Mouse (Mus musculus): ENCODE measurements at regions not wholly inside any gene's neighbourhood (a gene's known extent, or its start where the extent isn't known, plus 50 kb on each side); places are given as distances from the start of the nearest gene placed in this dataset.

GRCm38 (mm10) chr15:24419186-24419585 is 994.4 kb downstream of the Basp1 start:
- dilution Hi-C loops (cut with MboI; ENCODE audit: extremely low pct_ligation_motif_present, extremely low pct_unique_long_range_greater_than_20kb, low sequenced_read_pairs) = no loop called here
- Histone ChIP-seq H3K4me3 (replicated peaks in 1 of 3; ENCODE audit: low read depth in 2 of 3, low read length in 2 of 3, poor library complexity in 1 of 3) (no peak overlapping the region), H3K27me3 (replicated peaks) (no peaks in the 10 kb centered on the region), H3K4me2 (ENCODE audit: insufficient read depth, low read depth, poor library complexity, severe bottlenecking) (no peak overlapping the region), H3K9me3 (replicated peaks; ENCODE audit: low read length) (peaks cover 32% of the 10 kb centered on the region), H3K27ac (ENCODE audit: insufficient read depth, low read depth) (no peak overlapping the region), H3K4me1 (ENCODE audit: control insufficient read depth in 1 of 2, insufficient read depth in 2 of 2) (no peaks in the 10 kb centered on the region), H3K9ac (ENCODE audit: insufficient read depth, low read depth) (no peak overlapping the region), H3K36me3 (replicated peaks in 1 of 2; ENCODE audit: control insufficient read depth in 1 of 2, insufficient read depth in 1 of 2, low read length in 1 of 2) (no peaks in the 10 kb centered on the region), H3K79me2 (replicated peaks; ENCODE audit: control insufficient read depth, extremely low read depth, insufficient read depth, poor library complexity, severe bottlenecking) (no peaks in the 10 kb centered on the region)
- DNase-seq (ENCODE audit: extremely low read depth) = no peak
- TF ChIP-seq ZC3H11A (IDR thresholded peaks at IDR 0.05; ENCODE audit: low read depth, low read length) (no peak), EP300 (IDR thresholded peaks at IDR 0.05; ENCODE audit: low read length) (no peak), POLR2A (IDR thresholded peaks at IDR 0.05; ENCODE audit: low read depth, low read length) (no peak)
- in situ Hi-C loops (cut with MboI; ENCODE audit: low pct_ligation_motif_present, low pct_unique_long_range_greater_than_20kb, low sequenced_read_pairs) = no loop called here

GRCm38 (mm10) chr15:24407691-24408090 is 1005.9 kb downstream of the Basp1 start:
- peaks cover 22% of the 10 kb centered on the region for H3K9me3 ChIP-seq (replicated peaks; ENCODE audit: low read length)
- no peak overlapping the region for H3K4me3 ChIP-seq (replicated peaks in 1 of 3; ENCODE audit: low read depth in 2 of 3, low read length in 2 of 3, poor library complexity in 1 of 3)
- no peak overlapping the region for H3K4me2 ChIP-seq (ENCODE audit: insufficient read depth, low read depth, poor library complexity, severe bottlenecking)
- H3K4me1 ChIP-seq (ENCODE audit: control insufficient read depth in 1 of 2, insufficient read depth in 2 of 2) = no peaks in the 10 kb centered on the region
- dilution Hi-C loops (cut with MboI; ENCODE audit: extremely low pct_ligation_motif_present, extremely low pct_unique_long_range_greater_than_20kb, low sequenced_read_pairs) (no loop called here), in situ Hi-C loops (cut with MboI; ENCODE audit: low pct_ligation_motif_present, low pct_unique_long_range_greater_than_20kb, low sequenced_read_pairs) (no loop called here)
- H3K79me2 ChIP-seq (replicated peaks; ENCODE audit: control insufficient read depth, extremely low read depth, insufficient read depth, poor library complexity, severe bottlenecking) = no peaks in the 10 kb centered on the region
- no peak for TF ChIP-seq MAFK (IDR thresholded peaks at IDR 0.05; ENCODE audit: insufficient replicate concordance, low read length)
- peak in 1 of 2 experiments; percentile 18; a peak in 1 of 4 replicates for TF ChIP-seq CTCF (conservative IDR thresholded peaks at IDR 0.05 in 1 of 2, IDR thresholded peaks at IDR 0.05 in 1 of 2; ENCODE audit: low read depth in 2 of 2, low read length in 2 of 2)
- no peaks in the 10 kb centered on the region for H3K27me3 ChIP-seq (replicated peaks)
- H3K9ac ChIP-seq (ENCODE audit: insufficient read depth, low read depth) = no peak overlapping the region
- H3K36me3 ChIP-seq (replicated peaks in 1 of 2; ENCODE audit: control insufficient read depth in 1 of 2, insufficient read depth in 1 of 2, low read length in 1 of 2) = no peaks in the 10 kb centered on the region
- DNase-seq (ENCODE audit: extremely low read depth) = no peak
- H3K27ac ChIP-seq (ENCODE audit: insufficient read depth, low read depth) = no peak overlapping the region

GRCm38 (mm10) chr15:24405305-24405704 is 1008.3 kb downstream of the Basp1 start:
- Histone ChIP-seq H3K4me1 (ENCODE audit: control insufficient read depth in 1 of 2, insufficient read depth in 2 of 2) (no peaks in the 10 kb centered on the region), H3K4me3 (replicated peaks in 1 of 3; ENCODE audit: low read depth in 2 of 3, low read length in 2 of 3, poor library complexity in 1 of 3) (no peak overlapping the region), H3K9ac (ENCODE audit: insufficient read depth, low read depth) (no peak overlapping the region), H3K36me3 (replicated peaks in 1 of 2; ENCODE audit: control insufficient read depth in 1 of 2, insufficient read depth in 1 of 2, low read length in 1 of 2) (no peaks in the 10 kb centered on the region), H3K79me2 (replicated peaks; ENCODE audit: control insufficient read depth, extremely low read depth, insufficient read depth, poor library complexity, severe bottlenecking) (no peaks in the 10 kb centered on the region), H3K27me3 (replicated peaks) (no peaks in the 10 kb centered on the region), H3K9me3 (replicated peaks; ENCODE audit: low read length) (peaks cover 34% of the 10 kb centered on the region), H3K27ac (ENCODE audit: insufficient read depth, low read depth) (no peak overlapping the region), H3K4me2 (ENCODE audit: insufficient read depth, low read depth, poor library complexity, severe bottlenecking) (no peak overlapping the region)
- in situ Hi-C loops (cut with MboI; ENCODE audit: low pct_ligation_motif_present, low pct_unique_long_range_greater_than_20kb, low sequenced_read_pairs) = no loop called here
- DNase-seq (ENCODE audit: extremely low read depth) = no peak
- dilution Hi-C loops (cut with MboI; ENCODE audit: extremely low pct_ligation_motif_present, extremely low pct_unique_long_range_greater_than_20kb, low sequenced_read_pairs) = no loop called here
- TF ChIP-seq IRF4 (IDR thresholded peaks at IDR 0.05; ENCODE audit: low read depth, low read length) (no peak), MXI1 (IDR thresholded peaks at IDR 0.05; ENCODE audit: low read depth, low read length) (no peak), BHLHE40 (IDR thresholded peaks at IDR 0.05; ENCODE audit: low read depth, low read length) (no peak), ZC3H11A (IDR thresholded peaks at IDR 0.05; ENCODE audit: low read depth, low read length) (no peak), TBP (conservative IDR thresholded peaks at IDR 0.05; ENCODE audit: low read depth, low read length) (no peak), ZMIZ1 (IDR thresholded peaks at IDR 0.05; ENCODE audit: low read depth, low read length) (no peak), JUND (conservative IDR thresholded peaks at IDR 0.05; ENCODE audit: low read depth, low read length) (no peak), MYC (IDR thresholded peaks at IDR 0.05; ENCODE audit: low read depth, low read length) (no peak), MEF2A (IDR thresholded peaks at IDR 0.05; ENCODE audit: borderline replicate concordance, low read depth, low read length) (no peak), CHD1 (IDR thresholded peaks at IDR 0.05; ENCODE audit: low read depth, low read length) (no peak), ELF1 (IDR thresholded peaks at IDR 0.05; ENCODE audit: low read depth, low read length) (no peak), E2F4 (IDR thresholded peaks at IDR 0.05; ENCODE audit: insufficient replicate concordance, low read depth, low read length) (no peak), USF1 (IDR thresholded peaks at IDR 0.05; ENCODE audit: low read depth, low read length) (no peak), ETS1 (conservative IDR thresholded peaks at IDR 0.05; ENCODE audit: low read depth, low read length) (no peak), TCF12 (IDR thresholded peaks at IDR 0.05; ENCODE audit: low read depth, low read length) (no peak), MAFK (IDR thresholded peaks at IDR 0.05; ENCODE audit: insufficient replicate concordance, low read length) (no peak)

Data from CH12.LX (cell line).